Mouse (Mus musculus) liver, postnatal 0 days (tissue): ENCODE measurements at regions not wholly inside any gene's neighbourhood (a gene's known extent, or its start where the extent isn't known, plus 50 kb on each side); places are given as distances from the start of the nearest gene placed in this dataset.

Experiments used
- ATAC-seq: fragments of 200-750 bp; cut with Nextera tagmentation; 2 replicates; pipeline ENCODE4 v1.8.0; 2017; ENCODE audit warnings: mild to moderate bottlenecking, moderate library complexity
- DNase-seq: peaks from one replicate; pipeline ENCODE4 v3.0.0-alpha.2; 2016
- H3K27ac ChIP-seq: fragments of 300-500 bp; sonication (generic); 2 replicates; pipeline ENCODE4 v1.5.1; 2014; ENCODE audit warnings: antibody characterized with exemption, moderate library complexity, mild to moderate bottlenecking, low read depth
- H3K27me3 ChIP-seq: fragments of 300-500 bp; sonication (generic); 2 replicates; pipeline ENCODE4 v1.6.1; 2014; ENCODE audit warnings: low read length, control low read depth, mixed read lengths; ENCODE audit not compliant: insufficient read depth
- H3K36me3 ChIP-seq: fragments of 300-500 bp; sonication (generic); replicated peaks from 2 replicates; pipeline ENCODE4 v1.6.1; 2014; ENCODE audit warnings: mild to moderate bottlenecking, control low read depth, low read length, moderate library complexity, mixed read lengths; ENCODE audit not compliant: insufficient read depth
- H3K4me1 ChIP-seq: fragments of 300-500 bp; sonication (generic); 2 replicates; pipeline ENCODE4 v1.6.1; 2014; ENCODE audit warnings: antibody characterized with exemption, mild to moderate bottlenecking, control low read depth; ENCODE audit not compliant: insufficient read depth
- H3K4me2 ChIP-seq: fragments of 300-500 bp; sonication (generic); 2 replicates; pipeline ENCODE4 v1.6.1; 2014; ENCODE audit warnings: low read depth, mild to moderate bottlenecking, low read length, moderate library complexity, mixed read lengths
- H3K4me3 ChIP-seq: fragments of 300-500 bp; sonication (generic); 2 replicates; pipeline ENCODE4 v1.5.1; 2014; ENCODE audit warnings: low read depth, low read length
- H3K9ac ChIP-seq: fragments of 300-500 bp; sonication (generic); replicated peaks from 2 replicates; pipeline ENCODE4 v1.6.1; 2014; ENCODE audit warnings: mild to moderate bottlenecking, moderate library complexity
- H3K9me3 ChIP-seq: fragments of 300-500 bp; sonication (generic); 2 replicates; pipeline ENCODE4 v1.6.1; 2016; ENCODE audit warnings: mild to moderate bottlenecking, control low read depth, low read length, mixed read lengths
- CTCF ChIP-seq: sonication (generic); IDR thresholded peaks from 2 replicates; pipeline ENCODE4 v1.5.1; 2016; ENCODE audit warnings: antibody characterized with exemption, low read depth
- EP300 ChIP-seq: IDR thresholded peaks from 2 replicates; pipeline ENCODE4 v1.6.1; 2016; ENCODE audit warnings: antibody characterized with exemption, low read depth, mild to moderate bottlenecking
- WGBS: fragments of 180-500 bp; shearing (Covaris S2); extraction: QIAGEN DNeasy Blood & Tissue Kit; methylation state at CpG from one replicate; pipeline ENCODE4 v1.1.7; 2014; ENCODE audit not compliant: insufficient replicate concordance; 5-methylcytosine and 5-hydroxymethylcytosine counted together

GRCm38 (mm10) chr9:35340811-35341210, 73.1 kb downstream of the Rpusd4 start:
- ATAC-seq (peak; percentile 51; the same call in 1 of the 2 replicates), DNase-seq (peak; percentile 33)

GRCm38 (mm10) chr9:35341386-35341785, 73.7 kb downstream of the Rpusd4 start:
- Histone ChIP-seq H3K27me3 (no peaks in the 10 kb centered on the region), H3K9ac (no peak overlapping the region), H3K27ac (no peak overlapping the region), H3K4me2 (no peak overlapping the region), H3K9me3 (no peaks in the 10 kb centered on the region), H3K36me3 (no peaks in the 10 kb centered on the region), H3K4me3 (no peak overlapping the region), H3K4me1 (peaks cover 4% of the 10 kb centered on the region)
- WGBS: 71% methylated on average over 5 of the region's 5 CpGs
- no peak for ATAC-seq
- no peak for DNase-seq
- TF ChIP-seq CTCF (no peak), EP300 (no peak)

More at GRCm38 (mm10) chr9:35340811-35341210, 73.1 kb downstream of the Rpusd4 start:
- TF ChIP-seq EP300 (no peak), CTCF (no peak)
- Histone ChIP-seq H3K4me2 (no peak overlapping the region), H3K9me3 (no peaks in the 10 kb centered on the region), H3K27ac (no peak overlapping the region), H3K27me3 (no peaks in the 10 kb centered on the region), H3K36me3 (no peaks in the 10 kb centered on the region), H3K4me1 (peaks cover 4% of the 10 kb centered on the region), H3K9ac (no peak overlapping the region), H3K4me3 (no peak overlapping the region)
- WGBS: 36% methylated on average over 3 of the region's 3 CpGs

- Histone ChIP-seq H3K27ac (no peak overlapping the region), H3K36me3 (no peaks in the 10 kb centered on the region), H3K4me3 (no peak overlapping the region), H3K4me2 (no peak overlapping the region), H3K9ac (no peak overlapping the region), H3K9me3 (no peaks in the 10 kb centered on the region), H3K4me1 (peaks cover 4% of the 10 kb centered on the region), H3K27me3 (no peaks in the 10 kb centered on the region)
- TF ChIP-seq EP300 (no peak), CTCF (no peak)
- ATAC-seq: no peak
- WGBS: 74% methylated on average over 2 of the region's 2 CpGs
- DNase-seq: no peak
These were observed 74.8 kb downstream of the Rpusd4 start for GRCm38 (mm10) chr9:35342436-35342835.

- Histone ChIP-seq H3K4me1 (peaks cover 4% of the 10 kb centered on the region), H3K4me2 (no peak overlapping the region), H3K9me3 (no peaks in the 10 kb centered on the region), H3K27me3 (no peaks in the 10 kb centered on the region), H3K4me3 (no peak overlapping the region), H3K36me3 (no peaks in the 10 kb centered on the region), H3K9ac (no peak overlapping the region), H3K27ac (no peak overlapping the region)
- DNase-seq (no peak), ATAC-seq (no peak)
- TF ChIP-seq CTCF: no peak
These were observed 75.7 kb downstream of the Rpusd4 start for GRCm38 (mm10) chr9:35343336-35343735.

GRCm38 (mm10) chr9:35344374-35344773, 76.6 kb upstream of the Cdon start:
- no peak for TF ChIP-seq EP300
- TF ChIP-seq CTCF: no peak
- Histone ChIP-seq H3K4me1 (peaks cover 4% of the 10 kb centered on the region), H3K9me3 (no peaks in the 10 kb centered on the region), H3K36me3 (no peaks in the 10 kb centered on the region), H3K27me3 (no peaks in the 10 kb centered on the region), H3K4me2 (no peak overlapping the region), H3K9ac (no peak overlapping the region), H3K27ac (no peak overlapping the region), H3K4me3 (no peak overlapping the region)
- no peak for DNase-seq
- WGBS: 41% methylated on average over 6 of the region's 6 CpGs
- ATAC-seq: no peak

- ATAC-seq (no peak), DNase-seq (no peak)
- Histone ChIP-seq H3K4me2 (no peak overlapping the region), H3K9me3 (no peaks in the 10 kb centered on the region), H3K36me3 (no peaks in the 10 kb centered on the region), H3K27ac (no peak overlapping the region), H3K4me3 (no peak overlapping the region), H3K9ac (no peak overlapping the region), H3K4me1 (peaks cover 4% of the 10 kb centered on the region), H3K27me3 (no peaks in the 10 kb centered on the region)
- TF ChIP-seq CTCF (no peak), EP300 (no peak)
- WGBS: 51% methylated on average over 5 of the region's 5 CpGs
These were observed 74.5 kb upstream of the Cdon start for GRCm38 (mm10) chr9:35346378-35346777.

- no peaks in the 10 kb centered on the region for H3K27me3 ChIP-seq
- no peak for TF ChIP-seq CTCF
- TF ChIP-seq EP300: no peak
- no peak for ATAC-seq
- H3K27ac ChIP-seq: no peak overlapping the region
- no peaks in the 10 kb centered on the region for H3K36me3 ChIP-seq
- H3K4me1 ChIP-seq: no peaks in the 10 kb centered on the region
- 63% methylated on average over 2 of the region's 2 CpGs for WGBS
- H3K9me3 ChIP-seq: no peaks in the 10 kb centered on the region
- H3K9ac ChIP-seq: no peak overlapping the region
- no peak for DNase-seq
- no peak overlapping the region for H3K4me2 ChIP-seq
- no peak overlapping the region for H3K4me3 ChIP-seq
These were observed 70.8 kb upstream of the Cdon start for GRCm38 (mm10) chr9:35350046-35350552.
